Mouse (Mus musculus) intestine, postnatal 0 days (tissue): Measurements from ENCODE around the gene Opcml. TPM values are rescaled to one million over a fixed set of nuclear protein-coding genes. Genes with fewer than 3 reads are reported as not detected.

Source experiments
- ATAC-seq: fragments of 200-750 bp; cut with Nextera tagmentation; 2 replicates; pipeline ENCODE4 v1.8.0; 2017; ENCODE audit warnings: mild to moderate bottlenecking, moderate TSS enrichment, moderate library complexity
- H3K27ac ChIP-seq: fragments of 300-500 bp; sonication (generic); 2 replicates; pipeline ENCODE4 v1.5.1; 2014; ENCODE audit warnings: mild to moderate bottlenecking, low read depth, low read length, moderate library complexity
- H3K27me3 ChIP-seq: fragments of 300-500 bp; sonication (generic); replicated peaks from 2 replicates; pipeline ENCODE4 v1.6.1; 2014; ENCODE audit warnings: low read length, mixed read lengths; ENCODE audit not compliant: control insufficient read depth, insufficient read depth
- H3K36me3 ChIP-seq: fragments of 300-500 bp; sonication (generic); 2 replicates; pipeline ENCODE4 v1.6.1; 2014; ENCODE audit warnings: mild to moderate bottlenecking, moderate library complexity; ENCODE audit not compliant: control insufficient read depth, insufficient read depth
- H3K4me1 ChIP-seq: fragments of 300-500 bp; sonication (generic); replicated peaks from 2 replicates; pipeline ENCODE4 v1.6.1; 2014; ENCODE audit warnings: antibody characterized with exemption, low read length, mixed read lengths; ENCODE audit not compliant: control insufficient read depth, insufficient read depth
- H3K4me2 ChIP-seq: fragments of 300-500 bp; sonication (generic); replicated peaks from 2 replicates; pipeline ENCODE4 v1.6.1; 2014; ENCODE audit warnings: low read depth, mild to moderate bottlenecking, moderate library complexity
- H3K4me3 ChIP-seq: fragments of 300-500 bp; sonication (generic); 2 replicates; pipeline ENCODE4 v1.5.1; 2014; ENCODE audit warnings: low read depth, low read length
- H3K9ac ChIP-seq: fragments of 300-500 bp; sonication (generic); 2 replicates; pipeline ENCODE4 v1.6.1; 2014; ENCODE audit warnings: mild to moderate bottlenecking, low read depth, low read length
- H3K9me3 ChIP-seq: fragments of 300-500 bp; sonication (generic); 2 replicates; pipeline ENCODE4 v1.6.1; 2016; ENCODE audit warnings: mixed run types; ENCODE audit not compliant: control insufficient read depth
- CTCF ChIP-seq: sonication (generic); IDR thresholded peaks from 2 replicates; pipeline ENCODE4 v1.5.1; 2016; ENCODE audit warnings: low read depth, mild to moderate bottlenecking, control low read depth, antibody characterized with exemption, moderate library complexity
- WGBS: fragments of 180-500 bp; shearing (Covaris S2); extraction: QIAGEN DNeasy Blood & Tissue Kit; methylation state at CpG from one replicate; pipeline ENCODE4 v1.1.7; 2014; 5-methylcytosine and 5-hydroxymethylcytosine counted together
- polyA plus RNA-seq: library from polyadenylated mRNA; unstranded; fragments of >200 nt; fragmentation: Nextera tagmentation; extraction: Ambion mirVana; gene quantifications from 2 replicates; pipeline ENCODE4 v1.2.1, GENCODE M21; 2015

Gene Opcml
- polyA plus RNA-seq, 1 experiment from 2014 or later = 1.7 TPM

GRCm38 (mm10) chr9:28365160-28365473 lies 574.5 kb downstream of the Opcml start:
- Histone ChIP-seq H3K4me3 (no peak overlapping the region), H3K27me3 (no peaks in the 10 kb centered on the region), H3K27ac (no peak overlapping the region), H3K9ac (no peak overlapping the region), H3K36me3 (no peaks in the 10 kb centered on the region), H3K4me1 (no peaks in the 10 kb centered on the region), H3K4me2 (no peak overlapping the region), H3K9me3 (no peaks in the 10 kb centered on the region)
- TF ChIP-seq CTCF = no peak
- ATAC-seq = no peak
- WGBS = 83% methylated on average over 2 of the region's 2 CpGs

GRCm38 (mm10) chr9:28386527-28387175 lies 596.1 kb downstream of the Opcml start:
- Histone ChIP-seq H3K27ac (no peak overlapping the region), H3K27me3 (no peaks in the 10 kb centered on the region), H3K4me3 (no peak overlapping the region), H3K9ac (no peak overlapping the region), H3K4me2 (no peak overlapping the region), H3K4me1 (no peaks in the 10 kb centered on the region), H3K9me3 (no peaks in the 10 kb centered on the region), H3K36me3 (no peaks in the 10 kb centered on the region)
- no peak for ATAC-seq
- 51% methylated on average over 5 of the region's 5 CpGs for WGBS
- no peak for TF ChIP-seq CTCF

- H3K9ac ChIP-seq = no peak overlapping the region
- H3K4me2 ChIP-seq = no peak overlapping the region
- TF ChIP-seq CTCF = no peak
- H3K4me3 ChIP-seq = no peak overlapping the region
- H3K36me3 ChIP-seq = no peaks in the 10 kb centered on the region
- no peak for ATAC-seq
- 0% methylated on average over 3 of the region's 3 CpGs for WGBS
- no peaks in the 10 kb centered on the region for H3K27me3 ChIP-seq
- no peak overlapping the region for H3K27ac ChIP-seq
- no peaks in the 10 kb centered on the region for H3K4me1 ChIP-seq
- no peaks in the 10 kb centered on the region for H3K9me3 ChIP-seq
Observed at GRCm38 (mm10) chr9:28395222-28395621, 604.6 kb downstream of the Opcml start.

GRCm38 (mm10) chr9:28395638-28396037 lies 605.1 kb downstream of the Opcml start:
- ATAC-seq = no peak
- no peak overlapping the region for H3K4me2 ChIP-seq
- no peak overlapping the region for H3K4me3 ChIP-seq
- TF ChIP-seq CTCF = no peak
- no peaks in the 10 kb centered on the region for H3K36me3 ChIP-seq
- H3K9me3 ChIP-seq = no peaks in the 10 kb centered on the region
- H3K27ac ChIP-seq = no peak overlapping the region
- no peaks in the 10 kb centered on the region for H3K4me1 ChIP-seq
- 59% methylated on average over 3 of the region's 3 CpGs for WGBS
- H3K9ac ChIP-seq = no peak overlapping the region
- no peaks in the 10 kb centered on the region for H3K27me3 ChIP-seq

GRCm38 (mm10) chr9:28402770-28403650 lies 612.4 kb downstream of the Opcml start:
- H3K4me2 ChIP-seq = peak overlapping the region; percentile 76
- H3K27ac ChIP-seq = no peak overlapping the region
- no peak overlapping the region for H3K9ac ChIP-seq
- no peaks in the 10 kb centered on the region for H3K9me3 ChIP-seq
- WGBS = 3% methylated on average over 55 of the region's 56 CpGs
- peak overlapping the region; percentile 47 for H3K4me3 ChIP-seq
- H3K27me3 ChIP-seq = peaks cover 18% of the 10 kb centered on the region; the same call in 1 of the 2 replicates
- no peak for TF ChIP-seq CTCF
- ATAC-seq = no peak
- no peaks in the 10 kb centered on the region for H3K4me1 ChIP-seq
- no peaks in the 10 kb centered on the region for H3K36me3 ChIP-seq

- Histone ChIP-seq H3K4me2 (peak overlapping the region; percentile 76), H3K4me3 (peak overlapping the region; percentile 47), H3K27me3 (peaks cover 18% of the 10 kb centered on the region; the same call in 1 of the 2 replicates), H3K9me3 (no peaks in the 10 kb centered on the region), H3K9ac (no peak overlapping the region), H3K36me3 (no peaks in the 10 kb centered on the region), H3K4me1 (no peaks in the 10 kb centered on the region), H3K27ac (no peak overlapping the region)
- peak; percentile 68 for TF ChIP-seq CTCF
- WGBS = 5% methylated on average over 30 of the region's 30 CpGs
- no peak for ATAC-seq
Observed at GRCm38 (mm10) chr9:28403831-28404562, 613.4 kb downstream of the Opcml start.
